Mouse (Mus musculus): Measurements from ENCODE around the gene Tmx4. TPM values are rescaled to one million over a fixed set of nuclear protein-coding genes. Genes with fewer than 3 reads are reported as not detected.

Tmx4 gene
- 38.7 and 41.1 TPM in 2 replicates for polyA plus RNA-seq (2014; fragmentation: Nextera tagmentation; extraction: Ambion mirVana)

DNA sequence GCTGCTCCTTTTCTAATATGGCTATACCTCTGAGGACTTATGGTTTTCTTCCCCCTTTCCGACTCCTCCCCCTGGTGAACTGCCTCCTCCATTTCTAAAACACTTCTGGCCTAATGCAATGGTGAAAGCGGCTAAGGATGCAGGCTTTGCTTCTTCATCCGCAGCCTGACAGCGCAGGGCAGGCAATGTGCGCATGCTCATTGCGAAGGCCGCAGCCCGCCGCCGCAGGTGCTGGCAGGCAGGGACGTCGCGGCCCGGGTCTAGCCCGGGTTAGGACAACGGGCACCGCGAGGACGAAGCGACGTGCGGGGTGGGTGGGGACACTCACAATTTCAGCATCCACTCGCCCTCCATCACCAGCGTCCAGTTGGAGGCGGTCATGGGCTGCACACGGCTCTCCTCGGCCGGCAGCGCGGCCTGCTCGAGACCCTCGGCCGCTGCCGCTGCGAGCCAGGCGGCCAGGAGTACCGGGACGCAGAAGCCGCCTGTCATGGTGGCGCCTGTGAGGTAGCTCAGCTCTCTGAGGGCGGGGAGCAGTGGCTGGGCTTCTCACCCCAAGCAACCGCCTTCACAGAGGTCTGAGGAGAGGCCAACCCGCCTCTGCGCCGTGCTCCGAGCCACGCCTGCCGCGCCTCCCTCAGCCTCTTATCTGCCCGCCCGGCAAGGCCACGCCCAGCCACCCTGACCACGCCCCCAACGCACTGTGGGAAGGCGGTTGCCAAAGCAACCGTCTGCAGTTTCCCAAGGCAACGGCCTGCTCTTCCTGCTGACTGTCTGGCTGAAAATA, at the start of gene Tmx4:
Gene Tmx4 (minus strand): TSS at position 632 of the 787 bp plus-strand sequence.
- peak within 1 kb of the TSS; percentile 68 for H3K4me2 ChIP-seq (ENCODE audit: low read depth)
- no peaks in the 10 kb centered on the region for H3K27me3 ChIP-seq (ENCODE audit: control insufficient read depth, insufficient read depth, low read length)
- under 1% methylated on average over 57 of the region's 57 CpGs for WGBS
- peak within 1 kb of the TSS; percentile 98 for H3K27ac ChIP-seq (ENCODE audit: low read depth, low read length)
- H3K36me3 ChIP-seq (ENCODE audit: control insufficient read depth, insufficient read depth, low read length): no peaks in the 10 kb centered on the region
- H3K9ac ChIP-seq (ENCODE audit: low read length): peak within 1 kb of the TSS; percentile 91
- peak; percentile 97 for ATAC-seq (ENCODE audit: insufficient read depth, low FRiP score, low TSS enrichment)
- H3K4me3 ChIP-seq (ENCODE audit: low read depth, low read length): peak within 1 kb of the TSS; percentile 77
- no peaks in the 10 kb centered on the region for H3K9me3 ChIP-seq (ENCODE audit: control insufficient read depth, low read length)
- peaks cover 12% of the 10 kb centered on the region; the same call in 1 of the 2 replicates for H3K4me1 ChIP-seq (ENCODE audit: control insufficient read depth, insufficient read depth, low read length)
- DNase-seq (ENCODE audit: low spot score): peak; percentile 98

DNA sequence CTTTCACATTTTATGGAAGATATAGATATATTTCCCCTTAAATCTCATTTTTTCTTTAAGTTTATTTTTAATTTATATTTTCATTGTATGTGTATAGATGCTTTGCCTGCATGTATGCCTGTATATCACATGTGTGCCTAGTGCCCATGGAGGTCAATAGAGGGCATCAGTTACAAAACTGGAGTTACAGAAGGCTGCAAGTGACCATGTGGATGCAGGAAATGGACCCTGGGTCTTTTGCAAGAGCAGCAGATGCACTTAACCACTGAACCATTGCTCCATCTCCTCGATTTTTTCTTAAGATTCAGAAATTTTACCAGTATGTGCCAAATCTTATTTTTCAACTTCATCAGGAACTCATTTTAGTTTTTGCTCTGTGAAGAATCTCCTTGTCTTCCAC, 48.2 kb upstream of the Tmx4 start:
- H3K9me3 ChIP-seq (ENCODE audit: control insufficient read depth, low read length): no peaks in the 10 kb centered on the region
- no peak for ATAC-seq (ENCODE audit: insufficient read depth, low FRiP score, low TSS enrichment)
- WGBS: 68% methylated on average over 1 of the region's 1 CpGs
- DNase-seq (ENCODE audit: low spot score): no peak
- no peak overlapping the region for H3K4me3 ChIP-seq (ENCODE audit: low read depth, low read length)
- H3K36me3 ChIP-seq (ENCODE audit: control insufficient read depth, insufficient read depth, low read length): no peaks in the 10 kb centered on the region
- H3K4me2 ChIP-seq (ENCODE audit: low read depth): no peak overlapping the region
- H3K27ac ChIP-seq (ENCODE audit: low read depth, low read length): no peak overlapping the region
- no peak overlapping the region for H3K9ac ChIP-seq (ENCODE audit: low read length)
- no peaks in the 10 kb centered on the region for H3K4me1 ChIP-seq (ENCODE audit: control insufficient read depth, insufficient read depth, low read length)
- no peaks in the 10 kb centered on the region for H3K27me3 ChIP-seq (ENCODE audit: control insufficient read depth, insufficient read depth, low read length)

DNA sequence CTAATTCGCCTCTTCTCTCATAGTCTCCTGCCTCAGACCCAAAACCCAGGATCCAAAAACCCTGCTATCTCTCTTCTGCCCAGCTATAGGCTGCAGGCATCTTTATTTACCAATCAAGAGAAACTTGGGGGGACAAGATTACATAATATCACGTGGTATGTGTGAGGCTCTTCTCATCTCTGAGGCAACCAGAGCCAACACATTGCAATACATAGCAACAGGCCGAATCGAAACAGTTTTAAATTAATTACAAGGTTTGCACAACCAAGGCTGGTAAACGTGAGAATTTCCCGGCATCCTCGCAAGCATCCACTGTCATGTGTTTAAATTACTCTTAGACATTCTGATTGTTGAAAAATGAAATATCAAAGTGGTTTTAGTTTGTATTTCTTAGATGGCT, 47.1 kb upstream of the Tmx4 start:
- WGBS: 86% methylated on average over 7 of the region's 7 CpGs
- ATAC-seq (ENCODE audit: insufficient read depth, low FRiP score, low TSS enrichment) (no peak), DNase-seq (ENCODE audit: low spot score) (no peak)
- no peaks in the 10 kb centered on the region for H3K27me3 ChIP-seq (ENCODE audit: control insufficient read depth, insufficient read depth, low read length)
- no peak overlapping the region for H3K4me2 ChIP-seq (ENCODE audit: low read depth)
- no peaks in the 10 kb centered on the region for H3K9me3 ChIP-seq (ENCODE audit: control insufficient read depth, low read length)
- H3K27ac ChIP-seq (ENCODE audit: low read depth, low read length): no peak overlapping the region
- no peaks in the 10 kb centered on the region for H3K36me3 ChIP-seq (ENCODE audit: control insufficient read depth, insufficient read depth, low read length)
- H3K4me1 ChIP-seq (ENCODE audit: control insufficient read depth, insufficient read depth, low read length): no peaks in the 10 kb centered on the region
- H3K4me3 ChIP-seq (ENCODE audit: low read depth, low read length): no peak overlapping the region
- H3K9ac ChIP-seq (ENCODE audit: low read length): no peak overlapping the region

DNA sequence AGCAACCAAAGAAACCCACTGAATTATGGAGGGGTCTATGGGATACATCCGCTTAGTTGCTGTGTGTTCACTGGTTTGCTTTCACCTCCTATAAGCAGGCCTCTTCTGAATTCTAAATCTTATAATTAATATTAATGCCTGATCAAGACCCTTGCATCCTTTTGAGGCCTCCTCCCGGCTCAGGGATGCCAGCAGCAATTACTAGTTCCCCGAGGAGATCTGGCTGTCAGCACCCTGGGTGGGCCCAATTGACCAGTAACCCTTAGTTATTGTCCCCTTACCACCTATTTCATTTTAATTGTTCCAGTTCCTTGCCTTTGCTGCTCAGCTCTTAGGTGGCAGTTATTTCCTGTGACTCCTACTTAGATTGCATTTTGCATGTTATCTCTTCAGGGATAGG, 38.4 kb upstream of the Tmx4 start:
- H3K4me2 ChIP-seq (ENCODE audit: low read depth): no peak overlapping the region
- H3K9me3 ChIP-seq (ENCODE audit: control insufficient read depth, low read length): no peaks in the 10 kb centered on the region
- ATAC-seq (ENCODE audit: insufficient read depth, low FRiP score, low TSS enrichment) (no peak), DNase-seq (ENCODE audit: low spot score) (no peak)
- H3K27ac ChIP-seq (ENCODE audit: low read depth, low read length): no peak overlapping the region
- H3K4me3 ChIP-seq (ENCODE audit: low read depth, low read length): no peak overlapping the region
- 57% methylated on average over 3 of the region's 3 CpGs for WGBS
- H3K27me3 ChIP-seq (ENCODE audit: control insufficient read depth, insufficient read depth, low read length): no peaks in the 10 kb centered on the region
- no peaks in the 10 kb centered on the region for H3K4me1 ChIP-seq (ENCODE audit: control insufficient read depth, insufficient read depth, low read length)
- H3K36me3 ChIP-seq (ENCODE audit: control insufficient read depth, insufficient read depth, low read length): no peaks in the 10 kb centered on the region
- no peak overlapping the region for H3K9ac ChIP-seq (ENCODE audit: low read length)

DNA sequence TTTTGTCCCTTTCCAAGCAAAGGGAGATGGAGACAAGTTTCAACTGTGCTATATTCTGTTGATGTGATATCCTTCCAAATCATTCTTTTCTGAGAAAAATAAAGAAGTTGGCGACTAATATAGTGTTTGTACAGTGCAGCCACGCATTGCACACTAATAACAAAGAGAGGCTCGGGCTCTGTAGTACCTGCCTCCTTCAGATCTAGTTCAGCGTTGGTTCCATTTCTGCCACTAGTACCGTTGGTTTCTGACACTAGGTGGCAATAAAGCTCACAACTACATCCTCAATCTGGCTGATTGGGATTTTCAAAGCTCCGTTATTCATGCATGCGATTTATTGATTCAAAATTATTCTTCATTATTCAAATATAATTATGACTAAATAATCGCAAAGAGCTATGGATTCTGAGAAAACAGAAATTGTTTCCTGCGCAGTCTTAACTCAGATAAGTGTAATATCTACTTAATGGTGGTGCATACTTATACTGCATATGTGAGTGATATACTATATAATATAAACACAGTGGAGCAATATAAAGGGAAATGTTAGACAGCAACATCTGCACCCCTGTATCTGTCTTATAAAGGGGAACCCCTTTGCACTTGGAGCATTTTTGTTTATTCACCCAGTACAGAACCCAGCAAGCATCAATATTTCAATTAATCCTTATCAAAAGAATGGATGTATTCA, 37.5 kb upstream of the Tmx4 start:
- Histone ChIP-seq H3K4me1 (ENCODE audit: control insufficient read depth, insufficient read depth, low read length) (no peaks in the 10 kb centered on the region), H3K27me3 (ENCODE audit: control insufficient read depth, insufficient read depth, low read length) (no peaks in the 10 kb centered on the region), H3K9ac (ENCODE audit: low read length) (no peak overlapping the region), H3K4me2 (ENCODE audit: low read depth) (no peak overlapping the region), H3K27ac (ENCODE audit: low read depth, low read length) (no peak overlapping the region), H3K4me3 (ENCODE audit: low read depth, low read length) (no peak overlapping the region), H3K36me3 (ENCODE audit: control insufficient read depth, insufficient read depth, low read length) (no peaks in the 10 kb centered on the region), H3K9me3 (ENCODE audit: control insufficient read depth, low read length) (no peaks in the 10 kb centered on the region)
- DNase-seq (ENCODE audit: low spot score): peak; percentile 13
- peak; percentile 39; the same call in 1 of the 2 replicates for ATAC-seq (ENCODE audit: insufficient read depth, low FRiP score, low TSS enrichment)
- WGBS: 39% methylated on average over 9 of the region's 9 CpGs

DNA sequence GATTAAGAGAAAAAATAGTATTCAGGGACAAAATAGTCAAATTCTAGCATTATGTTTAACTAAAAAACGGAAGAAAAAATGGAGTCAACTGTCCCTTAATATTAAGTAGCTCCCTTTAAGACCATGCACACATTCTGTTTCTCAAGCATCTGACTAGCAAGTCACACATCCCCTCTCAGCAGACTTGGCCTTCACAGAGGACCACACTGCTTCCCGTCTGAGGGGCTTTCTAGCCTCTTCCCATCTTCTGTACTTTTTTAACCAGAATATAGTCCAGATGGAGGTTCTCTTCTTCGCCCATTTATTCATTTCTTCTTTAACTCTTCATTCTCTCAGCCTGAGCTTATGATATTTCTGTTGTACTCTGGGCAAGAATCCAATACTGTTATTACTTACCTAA, 35.6 kb upstream of the Tmx4 start:
- 73% methylated on average over 3 of the region's 3 CpGs for WGBS
- DNase-seq (ENCODE audit: low spot score) (no peak), ATAC-seq (ENCODE audit: insufficient read depth, low FRiP score, low TSS enrichment) (no peak)
- no peak overlapping the region for H3K27ac ChIP-seq (ENCODE audit: low read depth, low read length)
- no peaks in the 10 kb centered on the region for H3K4me1 ChIP-seq (ENCODE audit: control insufficient read depth, insufficient read depth, low read length)
- H3K9ac ChIP-seq (ENCODE audit: low read length): no peak overlapping the region
- no peak overlapping the region for H3K4me3 ChIP-seq (ENCODE audit: low read depth, low read length)
- H3K36me3 ChIP-seq (ENCODE audit: control insufficient read depth, insufficient read depth, low read length): no peaks in the 10 kb centered on the region
- H3K4me2 ChIP-seq (ENCODE audit: low read depth): no peak overlapping the region
- no peaks in the 10 kb centered on the region for H3K9me3 ChIP-seq (ENCODE audit: control insufficient read depth, low read length)
- no peaks in the 10 kb centered on the region for H3K27me3 ChIP-seq (ENCODE audit: control insufficient read depth, insufficient read depth, low read length)

DNA sequence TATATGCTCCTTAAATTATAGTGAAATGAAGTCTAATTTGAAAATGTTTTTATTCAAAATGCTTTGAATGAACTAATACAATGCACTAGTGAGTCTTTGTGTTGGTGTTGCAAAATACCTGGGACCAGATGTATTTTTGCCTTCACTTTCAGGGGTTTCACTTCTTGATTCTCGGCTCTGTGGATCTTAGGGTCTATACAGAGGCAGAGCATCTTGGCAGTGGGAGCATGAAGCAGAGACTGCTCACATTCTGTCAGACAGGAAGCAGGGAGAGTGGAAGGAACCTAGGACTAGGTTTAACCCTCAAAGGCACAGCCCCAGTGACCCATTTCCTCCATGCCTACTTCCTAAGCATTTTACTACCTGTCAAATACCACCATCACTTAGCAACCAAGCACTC, 31.5 kb upstream of the Tmx4 start:
- Histone ChIP-seq H3K4me1 (ENCODE audit: control insufficient read depth, insufficient read depth, low read length) (no peaks in the 10 kb centered on the region), H3K9me3 (ENCODE audit: control insufficient read depth, low read length) (no peaks in the 10 kb centered on the region), H3K27me3 (ENCODE audit: control insufficient read depth, insufficient read depth, low read length) (no peaks in the 10 kb centered on the region), H3K4me3 (ENCODE audit: low read depth, low read length) (no peak overlapping the region), H3K9ac (ENCODE audit: low read length) (no peak overlapping the region), H3K36me3 (ENCODE audit: control insufficient read depth, insufficient read depth, low read length) (no peaks in the 10 kb centered on the region), H3K4me2 (ENCODE audit: low read depth) (no peak overlapping the region), H3K27ac (ENCODE audit: low read depth, low read length) (no peak overlapping the region)
- 90% methylated on average over 1 of the region's 1 CpGs for WGBS
- DNase-seq (ENCODE audit: low spot score) (no peak), ATAC-seq (ENCODE audit: insufficient read depth, low FRiP score, low TSS enrichment) (no peak)

DNA sequence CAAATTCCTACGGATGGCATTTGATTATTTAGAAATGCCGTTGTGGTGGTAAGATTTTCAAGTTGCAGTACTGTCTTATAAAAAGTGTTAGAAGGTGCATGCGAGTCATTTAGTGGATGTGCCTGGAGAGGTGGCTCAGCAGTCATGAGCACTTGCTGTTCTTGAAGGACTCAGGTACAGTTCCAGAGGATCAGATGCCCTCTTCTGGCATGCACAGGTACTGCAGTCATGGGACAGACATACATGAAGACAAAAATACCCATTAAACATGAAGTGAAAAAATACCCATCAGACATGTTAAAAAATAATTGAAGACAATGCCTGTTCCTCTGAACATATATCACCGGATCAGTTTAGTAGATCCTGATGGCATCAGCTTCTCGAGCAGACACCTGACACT, 29.7 kb upstream of the Tmx4 start:
- WGBS: 75% methylated on average over 5 of the region's 5 CpGs
- Histone ChIP-seq H3K27ac (ENCODE audit: low read depth, low read length) (no peak overlapping the region), H3K4me3 (ENCODE audit: low read depth, low read length) (no peak overlapping the region), H3K4me2 (ENCODE audit: low read depth) (no peak overlapping the region), H3K9ac (ENCODE audit: low read length) (no peak overlapping the region), H3K36me3 (ENCODE audit: control insufficient read depth, insufficient read depth, low read length) (no peaks in the 10 kb centered on the region), H3K27me3 (ENCODE audit: control insufficient read depth, insufficient read depth, low read length) (no peaks in the 10 kb centered on the region), H3K4me1 (ENCODE audit: control insufficient read depth, insufficient read depth, low read length) (no peaks in the 10 kb centered on the region), H3K9me3 (ENCODE audit: control insufficient read depth, low read length) (no peaks in the 10 kb centered on the region)
- ATAC-seq (ENCODE audit: insufficient read depth, low FRiP score, low TSS enrichment): no peak
- peak; percentile 17 for DNase-seq (ENCODE audit: low spot score)

DNA sequence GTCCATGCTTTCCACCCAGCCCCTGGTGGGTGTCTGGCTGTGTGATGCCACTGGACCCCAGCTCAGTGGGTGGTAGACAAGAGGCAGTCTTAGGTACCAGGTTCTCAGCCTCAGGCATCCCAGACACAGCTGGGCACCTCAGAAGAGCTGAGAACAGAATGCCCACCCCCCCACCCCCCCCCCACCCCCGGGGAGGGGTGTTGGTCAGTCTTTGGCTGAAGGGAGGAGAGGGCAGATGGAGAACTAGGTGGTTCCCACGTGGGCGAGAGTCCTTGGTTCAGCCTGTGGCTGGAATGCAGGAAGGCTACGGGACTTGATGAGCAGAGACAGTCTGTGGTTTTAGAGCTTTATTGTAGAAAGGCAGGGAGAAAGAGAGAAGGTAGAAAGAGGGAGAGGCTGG, 12.5 kb upstream of the Tmx4 start:
- no peaks in the 10 kb centered on the region for H3K36me3 ChIP-seq (ENCODE audit: control insufficient read depth, insufficient read depth, low read length)
- no peak for ATAC-seq (ENCODE audit: insufficient read depth, low FRiP score, low TSS enrichment)
- H3K4me2 ChIP-seq (ENCODE audit: low read depth): no peak overlapping the region
- H3K4me3 ChIP-seq (ENCODE audit: low read depth, low read length): no peak overlapping the region
- WGBS: 24% methylated on average over 4 of the region's 4 CpGs
- no peak overlapping the region for H3K27ac ChIP-seq (ENCODE audit: low read depth, low read length)
- H3K4me1 ChIP-seq (ENCODE audit: control insufficient read depth, insufficient read depth, low read length): no peaks in the 10 kb centered on the region
- no peak for DNase-seq (ENCODE audit: low spot score)
- H3K27me3 ChIP-seq (ENCODE audit: control insufficient read depth, insufficient read depth, low read length): no peaks in the 10 kb centered on the region
- no peaks in the 10 kb centered on the region for H3K9me3 ChIP-seq (ENCODE audit: control insufficient read depth, low read length)
- no peak overlapping the region for H3K9ac ChIP-seq (ENCODE audit: low read length)
